9 mouse cellular contexts compared by ENCODE assay signal in genomic region chr1:134562457-134562856, GRCm38 (mm10). TPM values are rescaled to one million over a fixed set of nuclear protein-coding genes. Genes with fewer than 3 reads are reported as not detected.
DNase-seq lines count a peak whose midpoint lies in the region; ATAC-seq and TF ChIP-seq lines count a peak whose summit lies in the region.
"Had no signal": no experiment of that assay in that cellular context is flagged by ENCODE, and none has a peak within 500 bp of the region (broad histone marks: within the 10 kb centered on the region; RNA-seq: fewer than 3 reads in every experiment).

No protein-coding gene starts in this region.

- H3K9ac ChIP-seq in heart, embryonic 11.5 days (ENCODE audit: low read depth, low read length): no peak overlapping the region
- no peak overlapping the region for H3K9ac ChIP-seq in heart, adult 2 months (ENCODE audit: low read depth, low read length)
- H3K9ac ChIP-seq in hindbrain, embryonic 13.5 days: peak overlapping the region; percentile 100

- H3K4me3 ChIP-seq in heart, embryonic 11.5 days (ENCODE audit: low read depth, low read length): peak overlapping the region; percentile 71; the same call in 1 of the 2 replicates
- H3K4me3 ChIP-seq in heart, adult 2 months: no peak overlapping the region
- peak overlapping the region; percentile 100 for H3K4me3 ChIP-seq in hindbrain, embryonic 13.5 days
- H3K4me3 ChIP-seq in midbrain, embryonic 10.5 days: peak overlapping the region; percentile 98

- H3K4me1 ChIP-seq in heart, embryonic 11.5 days (ENCODE audit: control insufficient read depth, insufficient read depth, low read length): 0 out of 2 replicates have a peak, but pooled peaks cover 5% of the 10 kb centered on the region
- no peaks in the 10 kb centered on the region; the same call in 1 of the 2 replicates for H3K4me1 ChIP-seq in heart, adult 2 months (ENCODE audit: control insufficient read depth, insufficient read depth, low read length)
- H3K4me1 ChIP-seq in hindbrain, embryonic 13.5 days (replicated peaks): peaks cover 49% of the 10 kb centered on the region
- H3K4me1 ChIP-seq in midbrain, embryonic 10.5 days: peaks cover 47% of the 10 kb centered on the region

- H3K36me3 ChIP-seq in heart, embryonic 11.5 days (ENCODE audit: control insufficient read depth, insufficient read depth, low read length): no peaks in the 10 kb centered on the region
- 0 out of 2 replicates have a peak, but pooled peaks cover 4% of the 10 kb centered on the region for H3K36me3 ChIP-seq in heart, adult 2 months (ENCODE audit: control insufficient read depth, insufficient read depth, low read length)
- no peaks in the 10 kb centered on the region for H3K36me3 ChIP-seq in hindbrain, embryonic 13.5 days
- no peaks in the 10 kb centered on the region for H3K36me3 ChIP-seq in midbrain, embryonic 10.5 days

- H3K4me2 ChIP-seq in heart, embryonic 11.5 days: peak overlapping the region; percentile 78
- peak overlapping the region; percentile 78 for H3K4me2 ChIP-seq in hindbrain, embryonic 13.5 days

- DNase-seq in heart, adult 2 months: no peak
- peak; percentile 68 for DNase-seq in MEL-GATA-1-ER (ENCODE audit: extremely low read depth, low read depth)
- no peak for DNase-seq in midbrain, embryonic 10.5 days (ENCODE audit: low spot score)
- DNase-seq in adrenal gland, adult 2 months: no peak
- no peak for DNase-seq in adrenal gland, postnatal 10 days
- DNase-seq in gastrocnemius, postnatal 25 days: no peak
- DNase-seq: adrenal gland, postnatal 36 days had no signal

- no peak for TF ChIP-seq EP300 in heart, adult 2 months (IDR thresholded peaks at IDR 0.05; ENCODE audit: insufficient read depth, low read depth, low read length)

- H3K9me3 ChIP-seq in heart, embryonic 11.5 days (replicated peaks; ENCODE audit: control insufficient read depth, low read length): no peaks in the 10 kb centered on the region
- no peaks in the 10 kb centered on the region for H3K9me3 ChIP-seq in hindbrain, embryonic 13.5 days
- H3K9me3 ChIP-seq in midbrain, embryonic 10.5 days (replicated peaks): no peaks in the 10 kb centered on the region

- no peak for TF ChIP-seq POLR2A in heart, adult 2 months (IDR thresholded peaks at IDR 0.05; ENCODE audit: insufficient read depth, low read depth, low read length)

- intact Hi-C loops in heart, adult 2 months (cut with DNase I): no loop called here

- peaks cover 13% of the 10 kb centered on the region for H3K79me2 ChIP-seq in heart, adult 2 months (replicated peaks; ENCODE audit: control insufficient read depth, insufficient read depth, low read length)

- no peak for TF ChIP-seq CTCF in heart, adult 2 months (IDR thresholded peaks at IDR 0.05)

- no peak overlapping the region for H3K27ac ChIP-seq in heart, embryonic 11.5 days (ENCODE audit: low read depth, low read length)
- no peak overlapping the region for H3K27ac ChIP-seq in heart, adult 2 months
- H3K27ac ChIP-seq in hindbrain, embryonic 13.5 days: peak overlapping the region; percentile 9; the same call in 1 of the 2 replicates
- peak overlapping the region; percentile 99 for H3K27ac ChIP-seq in midbrain, embryonic 10.5 days (replicated peaks)

- no peak for ATAC-seq in heart, embryonic 11.5 days (replicated peaks; ENCODE audit: insufficient number of reproducible peaks, low FRiP score, low TSS enrichment)
- ATAC-seq in hindbrain, embryonic 13.5 days (ENCODE audit: low FRiP score): no peak

- H3K27me3 ChIP-seq in heart, embryonic 11.5 days (ENCODE audit: control insufficient read depth, insufficient read depth, low read length): no peaks in the 10 kb centered on the region
- no peaks in the 10 kb centered on the region for H3K27me3 ChIP-seq in heart, adult 2 months (ENCODE audit: control insufficient read depth, insufficient read depth, low read length)
- no peaks in the 10 kb centered on the region for H3K27me3 ChIP-seq in hindbrain, embryonic 13.5 days
- no peaks in the 10 kb centered on the region for H3K27me3 ChIP-seq in midbrain, embryonic 10.5 days (ENCODE audit: low read depth, poor library complexity, severe bottlenecking)

RNA-seq across cellular contexts. Expression of gene Kdm5b, which starts 2.5 kb away (rescaled TPM):
- 34.9 and 35.9 TPM in 2 replicates for polyA plus RNA-seq in heart, embryonic 11.5 days (2014; fragmentation: Nextera tagmentation; extraction: Ambion mirVana)
- 10 to 100 TPM; 11.6 to 13.2 TPM for total RNA-seq in heart, adult 2 months (2021)
- polyA plus RNA-seq in heart, adult 2 months (2012; rRNA removed): 3.3 and 7.0 TPM in 2 replicates
- polyA plus RNA-seq in hindbrain, embryonic 13.5 days (2015; fragmentation: Nextera tagmentation; extraction: Ambion mirVana): 99.4 and 103 TPM in 2 replicates
- polyA plus RNA-seq in midbrain, embryonic 10.5 days (2016; fragmentation: Nextera tagmentation; extraction: Ambion mirVana): 60.9 and 69.2 TPM in 2 replicates
- total RNA-seq in adrenal gland, adult 2 months (2021): 10 to 100 TPM; 36.0 TPM
- 22.3 and 23.5 TPM in 2 replicates for polyA plus RNA-seq in adrenal gland, adult 2 months (2012; rRNA removed)
- total RNA-seq in adrenal gland, postnatal 10 days (2021): 10 to 100 TPM; 34.9 to 45.3 TPM
- total RNA-seq in gastrocnemius, postnatal 25 days (2021): 10 to 100 TPM; 11.3 to 11.7 TPM

RNA-seq across cellular contexts. Expression of gene Mgat4e, which starts 13.0 kb away (rescaled TPM):
- not detected in 2 replicates for polyA plus RNA-seq in heart, embryonic 11.5 days (2014; fragmentation: Nextera tagmentation; extraction: Ambion mirVana)
- not detected for total RNA-seq in heart, adult 2 months (2021)
- 0.20 TPM in 1 of 2 replicates, not detected in the other for polyA plus RNA-seq in heart, adult 2 months (2012; rRNA removed)
- not detected in 2 replicates for polyA plus RNA-seq in hindbrain, embryonic 13.5 days (2015; fragmentation: Nextera tagmentation; extraction: Ambion mirVana)
- polyA plus RNA-seq in midbrain, embryonic 10.5 days (2016; fragmentation: Nextera tagmentation; extraction: Ambion mirVana): not detected in 2 replicates
- total RNA-seq in adrenal gland, adult 2 months (2021): not detected
- polyA plus RNA-seq in adrenal gland, adult 2 months (2012; rRNA removed): not detected in 2 replicates
- total RNA-seq in adrenal gland, postnatal 10 days (2021): not detected
- not detected for total RNA-seq in gastrocnemius, postnatal 25 days (2021)
- total RNA-seq: adrenal gland, postnatal 36 days had no signal

Comparison
In these comparisons a context has a peak if more than half of its experiments do, and no peak if none do; other contexts are left out.
1. H3K27ac ChIP-seq: peak in hindbrain, embryonic 13.5 days (single experiment) and midbrain, embryonic 10.5 days (single experiment); none in heart, embryonic 11.5 days (single experiment) and heart, adult 2 months (single experiment).